Mouse (Mus musculus): ENCODE results near the gene Glp1r.

Glp1r gene

DNA sequence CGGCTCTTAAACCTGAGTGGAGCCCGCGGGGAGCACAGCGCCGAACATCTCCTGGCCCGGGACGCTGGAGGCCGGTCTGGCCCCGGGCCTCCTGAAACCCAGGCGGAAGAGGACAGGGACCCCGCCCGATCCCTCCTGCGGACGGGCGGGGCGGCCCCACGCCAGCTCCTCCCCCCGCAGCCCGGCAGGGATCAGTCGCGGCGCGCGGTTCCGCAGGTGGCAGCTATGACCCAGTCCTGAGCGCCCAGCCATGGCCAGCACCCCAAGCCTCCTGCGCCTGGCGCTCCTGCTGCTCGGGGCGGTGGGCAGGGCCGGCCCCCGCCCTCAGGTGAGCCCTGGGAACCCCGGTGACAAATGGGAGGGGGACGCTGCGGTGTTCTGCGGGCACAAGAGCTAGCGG lies at the start of gene Glp1r:
TSS of gene Glp1r (plus strand) at position 191 of the 400 bp plus-strand sequence.
- no peak for DNase-seq (ENCODE audit: low spot score)

DNA sequence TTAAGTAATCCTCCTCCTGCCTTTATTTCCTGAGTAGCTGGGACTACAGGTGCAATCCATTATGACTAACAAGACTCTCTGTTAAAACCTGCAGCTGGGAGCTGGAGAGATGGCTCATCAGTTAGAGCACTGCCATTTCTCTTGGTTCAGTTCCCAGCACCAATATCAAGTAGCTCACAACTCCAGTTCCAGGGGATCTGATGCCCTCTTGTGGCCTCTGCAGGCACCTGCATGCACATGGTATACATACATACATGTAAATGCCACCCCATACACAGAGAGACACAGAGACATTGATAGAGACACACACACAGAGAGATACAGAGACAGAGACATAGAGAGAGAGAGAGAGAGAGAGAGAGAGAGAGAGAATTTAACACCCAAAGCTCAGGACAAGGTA lies 49.3 kb upstream of the Glp1r start:
- DNase-seq (ENCODE audit: low spot score) = no peak

DNA sequence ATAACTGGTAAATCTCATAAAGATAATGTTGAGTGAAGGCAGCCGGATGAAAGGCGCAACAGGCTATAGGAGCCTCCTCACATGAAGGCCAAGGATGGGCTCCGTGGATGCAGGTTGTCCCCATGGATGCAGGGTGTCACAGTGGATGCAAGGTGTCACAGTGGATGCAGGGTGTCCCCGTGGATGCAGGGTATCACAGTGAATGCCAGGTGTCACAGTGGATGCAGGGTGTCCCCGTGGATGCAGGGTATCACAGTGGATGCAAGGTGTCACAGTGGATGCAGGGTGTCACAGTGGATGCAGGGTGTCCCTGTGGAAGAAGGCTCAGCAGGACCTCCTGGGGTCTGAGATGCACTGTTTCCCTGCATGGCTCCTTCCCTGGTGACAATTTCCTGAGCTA lies 44.3 kb upstream of the Glp1r start:
- no peak for DNase-seq (ENCODE audit: low spot score)

DNA sequence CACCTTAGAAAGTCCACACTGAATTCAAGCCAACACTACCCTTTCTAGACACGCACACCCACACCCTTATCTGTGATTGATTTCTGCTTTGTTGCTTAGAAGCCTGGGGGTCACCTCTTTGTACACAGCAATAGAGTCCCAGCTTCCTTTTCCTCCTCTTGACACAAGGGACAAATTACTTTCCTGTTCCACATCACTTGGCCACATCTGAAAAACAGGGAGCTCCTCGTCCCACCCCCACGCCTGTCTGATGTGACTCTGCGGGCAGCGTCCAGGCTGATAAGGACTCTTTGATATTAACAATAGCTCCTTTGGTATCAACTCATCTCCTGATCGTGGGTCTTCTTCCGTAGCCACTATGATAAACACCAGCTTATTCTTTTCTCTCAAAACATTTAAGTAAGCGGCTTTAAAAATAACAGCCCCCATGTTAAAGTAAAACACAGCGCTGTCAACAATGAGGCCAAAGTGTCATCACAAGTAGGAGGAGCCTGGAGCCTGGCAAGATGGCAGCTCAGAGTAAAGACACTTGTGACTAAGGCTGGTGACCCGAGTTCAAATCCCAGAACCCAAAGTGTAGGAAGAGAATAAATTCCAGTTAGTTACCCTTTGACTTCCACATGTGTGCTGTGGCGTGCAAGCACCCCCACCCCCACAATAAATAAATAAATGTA lies 42.9 kb upstream of the Glp1r start:
- DNase-seq (ENCODE audit: low spot score) = no peak

DNA sequence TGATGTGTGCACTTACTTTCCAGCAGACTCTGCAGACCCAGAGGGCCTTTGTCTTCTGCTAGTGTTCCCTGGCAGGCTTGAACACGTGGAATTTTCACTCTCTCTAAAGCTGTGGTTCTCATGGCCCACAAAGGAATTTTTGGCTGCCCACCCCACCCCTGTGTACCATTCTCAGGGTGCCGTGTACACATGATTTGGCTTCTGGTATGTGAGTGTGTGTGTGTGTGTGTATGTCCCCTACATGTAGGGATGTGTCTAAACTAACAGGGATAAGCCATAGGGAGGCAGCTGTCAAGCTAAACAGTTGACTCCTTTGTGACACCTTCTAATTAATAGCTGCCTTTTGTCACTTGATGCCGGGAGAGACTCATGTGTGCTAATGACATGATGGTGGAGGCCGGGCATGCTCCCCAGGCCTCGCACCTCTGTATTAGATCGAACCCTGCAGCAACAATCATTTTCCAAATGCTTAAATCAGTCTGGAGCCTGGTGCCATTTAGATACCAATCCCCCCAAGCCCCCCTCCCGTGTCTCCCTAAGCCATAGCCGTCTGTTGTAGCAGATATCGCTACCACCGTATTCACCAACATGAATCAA lies 41.5 kb upstream of the Glp1r start:
- no peak for DNase-seq (ENCODE audit: low spot score)

DNA sequence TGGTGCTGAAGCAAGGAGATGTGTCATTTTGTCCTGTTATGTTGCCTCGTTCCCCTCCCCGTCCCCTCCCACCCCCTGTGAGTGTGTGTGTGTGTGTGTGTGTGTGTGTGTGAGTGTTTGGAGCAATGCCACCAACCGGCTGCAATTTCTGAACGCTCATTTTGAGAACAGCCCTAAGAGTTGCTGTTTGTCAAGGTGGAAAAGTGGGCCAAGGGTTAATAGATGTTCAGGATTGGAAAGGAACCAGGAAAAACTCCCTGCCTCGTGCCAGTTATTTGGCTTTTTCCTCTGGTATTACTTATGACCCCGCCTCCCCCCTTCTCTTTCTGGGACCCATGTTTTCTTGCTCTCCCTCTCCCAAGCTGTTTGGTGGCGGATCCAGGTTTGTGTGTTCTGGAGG lies 41.0 kb upstream of the Glp1r start:
- no peak for DNase-seq (ENCODE audit: low spot score)

DNA sequence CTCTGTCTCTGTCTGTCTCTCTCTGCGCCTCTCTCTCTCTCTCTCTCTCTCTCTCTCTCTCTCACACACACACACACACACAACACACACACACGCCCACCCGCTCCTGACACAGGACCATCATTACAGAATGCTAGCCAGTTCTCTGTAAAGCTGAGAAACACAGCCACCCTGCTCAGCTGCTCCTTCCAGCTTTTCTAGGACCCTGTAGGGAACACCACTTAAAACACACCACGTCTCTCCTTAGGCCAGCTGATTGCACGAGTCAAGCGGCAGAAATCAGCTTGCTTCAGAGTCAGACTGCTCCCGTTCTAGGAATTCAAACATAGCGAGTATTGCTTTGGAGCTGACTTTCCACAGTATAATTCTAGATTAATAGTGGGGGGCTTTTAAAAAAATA lies 35.3 kb upstream of the Glp1r start:
- no peak for DNase-seq (ENCODE audit: low spot score)

DNA sequence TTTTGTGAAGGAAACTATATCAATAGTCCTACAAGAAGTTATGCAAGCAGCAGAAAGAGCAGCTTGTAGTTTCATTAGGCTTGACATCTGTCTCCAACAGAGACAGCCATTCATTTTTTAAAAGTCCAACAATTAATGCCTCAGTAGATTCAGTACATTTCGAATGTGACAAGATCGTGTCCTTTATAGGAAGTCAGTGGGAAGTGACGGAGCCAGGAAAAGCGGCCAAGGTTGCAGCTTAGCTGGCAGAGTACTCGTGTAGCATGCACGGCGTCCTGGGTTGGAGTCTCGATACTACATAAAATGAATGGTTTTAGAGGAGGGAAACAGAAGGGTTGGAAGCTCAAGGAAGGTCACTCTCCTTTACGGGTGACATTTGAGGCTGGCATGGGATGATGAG lies 34.7 kb upstream of the Glp1r start:
- no peak for DNase-seq (ENCODE audit: low spot score)

DNA sequence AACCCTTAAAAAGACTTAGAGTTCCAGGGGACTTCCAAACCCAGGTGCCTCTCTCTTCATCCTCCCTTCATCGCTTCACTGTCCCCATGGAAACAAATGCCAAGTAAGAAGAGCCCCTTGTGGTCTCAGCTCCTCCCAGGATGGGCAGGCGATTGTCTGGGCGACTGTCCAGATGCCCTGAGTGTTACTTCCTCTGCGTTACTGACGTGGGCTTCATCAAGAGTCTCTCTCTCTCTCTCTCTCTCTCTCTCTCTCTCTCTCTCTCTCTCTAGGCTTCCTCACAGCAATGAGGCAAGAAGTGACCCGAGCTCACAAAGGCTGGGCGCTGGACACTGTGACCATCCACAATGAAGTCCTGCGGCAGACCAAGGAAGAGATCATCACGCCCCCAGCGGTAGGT lies 30.6 kb upstream of the Glp1r start:
- DNase-seq (ENCODE audit: low spot score) = no peak

DNA sequence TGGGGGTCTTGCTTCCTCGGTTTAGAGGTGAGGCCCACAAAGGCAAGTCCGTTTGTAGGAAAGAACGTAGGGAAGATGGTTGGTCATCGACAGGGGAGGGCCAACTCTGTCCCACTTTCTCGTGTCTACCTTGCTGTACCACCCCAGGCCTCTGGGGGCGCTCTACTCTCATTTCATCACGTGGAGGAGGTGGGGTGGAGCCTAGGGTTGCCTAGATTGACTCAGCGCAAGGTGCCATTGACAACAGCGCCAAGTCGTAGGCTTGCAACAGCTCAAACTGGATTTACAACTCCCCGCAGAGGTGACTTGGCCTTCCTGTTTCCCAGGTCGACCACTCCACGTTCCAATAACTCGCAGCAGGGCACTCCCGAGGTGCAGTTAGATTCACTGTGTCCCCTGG lies 27.3 kb upstream of the Glp1r start:
- DNase-seq (ENCODE audit: low spot score) = peak; percentile 24

DNA sequence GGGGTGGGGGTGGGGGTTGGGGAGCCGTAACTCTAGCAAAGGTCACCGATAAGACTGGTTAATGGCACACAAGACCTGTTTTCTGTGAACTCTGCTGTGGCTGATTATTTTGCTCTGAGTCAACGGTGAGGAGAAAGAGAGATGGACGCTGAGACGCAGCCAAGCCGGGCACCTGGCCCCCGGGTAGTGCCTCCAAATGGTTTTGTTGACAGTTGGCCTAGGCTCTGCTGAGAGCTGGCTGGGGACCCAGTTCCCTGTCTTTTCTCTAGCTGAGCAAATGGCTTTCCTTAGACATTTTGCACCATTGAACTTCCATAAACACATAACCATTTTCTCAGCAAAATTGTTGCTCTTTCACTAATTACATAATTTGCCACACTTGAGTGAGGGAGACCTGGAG lies 24.2 kb upstream of the Glp1r start:
- DNase-seq (ENCODE audit: low spot score) = no peak

DNA sequence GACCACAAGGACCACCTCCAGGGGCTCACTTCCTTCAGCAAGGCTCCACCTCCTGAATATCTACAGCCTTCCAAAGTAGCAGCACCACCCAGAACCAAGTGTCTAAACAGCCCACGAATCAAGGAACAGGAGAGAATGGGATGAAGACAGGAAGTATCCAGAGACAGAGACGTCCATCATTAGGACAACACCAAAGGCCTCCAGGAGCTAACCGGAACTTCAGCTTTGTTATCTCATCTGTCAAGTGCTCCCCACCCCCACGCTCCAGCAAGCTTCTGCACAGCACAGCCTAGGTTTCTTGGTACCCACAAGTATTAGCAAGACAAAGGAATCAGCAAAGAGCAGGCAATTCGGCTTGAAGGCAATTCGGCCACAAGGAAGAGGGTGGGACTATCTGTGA lies 23.0 kb upstream of the Glp1r start:
- DNase-seq (ENCODE audit: low spot score) = no peak

DNA sequence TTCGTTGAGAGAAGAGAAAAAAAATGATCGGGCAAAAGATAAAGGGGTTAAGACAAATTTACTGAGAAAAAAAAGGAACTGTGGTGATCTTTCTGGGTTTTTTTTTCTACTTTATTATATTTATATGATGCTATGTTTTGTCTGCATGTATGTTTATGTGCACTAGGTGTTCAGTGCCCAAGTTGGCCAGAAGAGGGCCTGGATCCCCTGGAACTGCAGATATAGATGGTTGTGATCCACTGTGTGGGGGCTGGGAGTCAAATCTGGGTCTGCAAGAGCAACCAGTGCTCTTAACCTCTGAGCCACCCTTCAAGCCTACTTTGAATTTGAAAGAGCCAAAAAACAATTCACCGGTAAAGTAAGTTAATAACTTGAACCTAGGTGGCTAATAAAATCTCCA lies 21.2 kb upstream of the Glp1r start:
- DNase-seq (ENCODE audit: low spot score) = no peak

DNA sequence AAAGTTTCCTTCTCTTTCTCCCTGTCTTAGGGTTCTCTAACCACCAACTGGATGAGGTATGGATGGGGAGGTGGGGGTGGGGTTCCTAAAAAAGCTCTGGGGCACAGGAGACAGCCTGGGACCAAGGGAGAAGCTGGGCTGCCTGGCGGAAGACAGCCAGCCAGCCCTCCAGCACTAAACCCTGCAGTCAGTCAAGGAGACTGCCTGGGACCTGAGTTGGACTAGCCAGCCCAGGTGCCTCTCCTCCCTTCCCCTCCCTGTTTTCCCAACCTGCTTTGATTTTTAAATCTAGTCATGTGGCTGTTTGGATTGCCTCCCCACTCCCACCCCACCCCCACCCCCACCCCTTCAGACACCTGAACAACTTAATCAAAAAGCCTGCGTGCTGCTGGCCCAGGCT lies 20.6 kb upstream of the Glp1r start:
- no peak for DNase-seq (ENCODE audit: low spot score)

DNA sequence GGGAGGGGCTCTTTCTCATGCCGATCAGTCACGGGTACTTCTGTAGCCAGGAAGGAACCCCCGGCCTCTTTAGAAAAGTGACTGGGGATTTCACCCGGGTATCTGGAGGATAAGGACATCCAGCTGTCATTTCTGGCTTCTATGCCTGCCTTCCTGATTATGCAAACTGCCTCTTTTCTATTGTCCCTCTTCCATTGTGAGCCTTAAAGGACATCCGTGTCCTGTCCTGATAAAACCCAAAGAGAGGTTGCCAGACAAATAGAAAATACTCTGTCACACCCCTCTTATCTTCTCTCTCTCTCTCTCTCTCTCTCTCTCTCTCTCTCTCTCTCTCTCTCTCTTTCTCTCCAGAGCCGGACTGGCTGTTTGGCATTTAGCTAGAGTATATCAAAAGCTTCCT lies 19.4 kb upstream of the Glp1r start:
- no peak for DNase-seq (ENCODE audit: low spot score)

DNA sequence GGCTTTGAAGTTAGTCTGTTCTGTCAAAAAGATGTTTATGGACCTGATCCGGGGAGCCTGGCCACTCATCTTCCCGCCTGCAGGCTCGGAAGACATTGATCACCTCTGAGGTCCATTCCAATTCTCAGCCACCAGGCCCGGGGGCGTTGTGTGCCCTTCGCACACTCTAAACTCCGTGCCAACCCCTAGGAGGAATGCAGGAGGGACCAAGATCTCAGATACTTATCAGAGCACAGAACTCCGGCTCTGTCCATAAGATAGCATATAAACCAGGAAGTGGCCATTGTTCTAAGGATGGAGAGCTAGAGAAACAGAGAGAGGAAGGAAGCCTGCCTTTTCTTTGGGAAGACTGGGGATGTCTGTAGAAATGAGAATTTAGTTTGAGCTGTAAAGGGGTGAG lies 18.1 kb upstream of the Glp1r start:
- DNase-seq (ENCODE audit: low spot score) = no peak

DNA sequence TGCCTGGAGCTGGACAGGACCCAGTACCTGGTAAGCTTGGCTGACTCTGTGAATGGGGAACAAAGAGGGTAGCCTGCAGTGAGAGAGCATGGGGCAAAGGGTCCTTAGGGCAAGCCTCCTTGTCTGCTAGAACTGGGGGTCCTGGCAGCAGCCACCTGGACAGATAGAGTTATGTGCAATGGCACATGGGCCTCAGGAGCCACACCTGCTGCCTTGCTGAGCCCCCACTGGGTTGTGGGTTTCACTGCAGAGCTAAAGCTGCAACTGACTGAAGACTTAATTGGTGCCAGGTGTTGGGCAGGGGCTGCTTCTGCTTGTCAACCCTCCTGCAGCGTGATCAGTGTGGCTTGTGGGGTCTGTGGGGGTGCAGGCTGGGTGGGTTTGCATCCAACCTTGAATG lies 9.5 kb upstream of the Glp1r start:
- DNase-seq (ENCODE audit: low spot score) = no peak

DNA sequence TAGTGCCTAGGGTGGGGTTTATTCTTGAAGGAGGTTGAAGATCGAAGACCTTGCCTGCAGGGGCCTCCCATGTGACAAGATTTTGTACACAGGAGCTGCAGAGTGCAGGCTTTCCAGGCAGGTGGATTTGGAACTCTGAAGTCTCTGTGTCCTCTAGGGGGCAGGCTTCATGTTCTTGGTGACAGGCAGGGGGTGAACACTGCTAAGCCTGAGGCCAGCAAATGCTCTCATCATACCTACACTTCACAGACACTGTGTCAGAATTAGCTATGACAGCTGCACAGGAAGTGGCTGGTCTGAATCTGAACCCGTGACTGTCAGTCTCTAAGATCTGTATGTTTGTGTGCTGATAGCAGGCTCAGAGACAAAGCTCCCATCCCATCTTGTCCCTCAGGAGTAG lies 8.9 kb upstream of the Glp1r start:
- no peak for DNase-seq (ENCODE audit: low spot score)

DNA sequence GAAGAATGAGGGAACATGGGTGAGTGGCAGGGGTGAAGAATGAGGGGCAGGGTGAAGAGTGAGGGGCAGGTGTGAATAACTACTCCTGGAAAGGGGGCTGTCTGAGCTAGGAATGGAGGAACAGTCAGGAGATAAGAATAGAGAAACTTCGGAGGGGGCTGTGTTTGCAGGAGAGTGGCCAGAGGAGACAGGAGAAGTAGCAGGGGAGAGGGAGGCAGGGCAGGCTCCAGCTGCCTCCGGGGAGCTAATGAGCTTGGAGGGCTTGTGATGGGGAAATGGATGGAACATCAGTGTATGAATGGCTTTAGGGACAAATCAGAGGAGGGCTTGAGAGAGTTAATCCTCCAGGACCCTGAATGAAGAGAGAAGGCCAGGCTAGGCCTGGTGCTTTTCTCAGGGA lies 4.5 kb upstream of the Glp1r start:
- peak; percentile 14 for DNase-seq (ENCODE audit: low spot score)

DNA sequence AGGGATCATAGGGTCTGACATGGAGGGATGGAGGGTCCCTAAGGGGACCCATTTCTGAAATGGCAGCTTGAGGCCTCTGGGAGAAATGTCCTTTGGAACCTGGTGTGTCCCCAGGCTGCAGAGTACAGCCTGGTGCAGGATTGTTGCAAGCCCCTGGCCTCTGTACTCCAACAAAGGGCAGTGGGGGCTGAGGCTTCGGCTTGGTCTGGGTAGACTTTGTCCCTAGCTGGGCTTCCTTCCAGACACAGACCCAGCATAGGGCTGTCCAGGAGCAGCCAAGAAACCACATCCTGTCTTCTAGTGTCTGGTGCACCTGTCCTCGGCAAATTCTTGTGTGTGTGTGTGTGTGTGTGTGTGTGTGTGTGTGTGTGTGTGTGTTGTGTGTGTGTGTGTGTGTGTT lies 2.5 kb downstream of the Glp1r start:
- DNase-seq (ENCODE audit: low spot score) = no peak

DNA sequence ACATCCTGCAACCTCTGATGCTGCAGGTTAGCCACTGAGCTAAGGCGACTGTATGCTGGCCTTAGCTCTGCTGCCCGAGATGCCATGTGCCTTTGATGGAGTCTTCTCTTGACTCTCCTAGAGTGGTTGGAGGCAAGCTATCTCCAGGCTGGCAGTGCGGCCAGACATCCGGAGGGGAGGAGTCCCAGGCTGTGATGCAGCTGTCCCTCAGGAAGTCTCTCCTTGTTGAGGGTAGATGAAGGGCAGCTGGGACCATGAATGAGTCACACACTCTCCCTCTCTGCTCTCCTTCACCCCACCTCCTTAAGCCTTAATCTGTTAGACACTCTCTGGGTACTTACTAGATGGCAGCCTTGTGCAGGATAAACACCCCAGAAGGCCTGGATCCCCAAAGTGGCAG lies 6.0 kb downstream of the Glp1r start:
- DNase-seq (ENCODE audit: low spot score) = no peak

DNA sequence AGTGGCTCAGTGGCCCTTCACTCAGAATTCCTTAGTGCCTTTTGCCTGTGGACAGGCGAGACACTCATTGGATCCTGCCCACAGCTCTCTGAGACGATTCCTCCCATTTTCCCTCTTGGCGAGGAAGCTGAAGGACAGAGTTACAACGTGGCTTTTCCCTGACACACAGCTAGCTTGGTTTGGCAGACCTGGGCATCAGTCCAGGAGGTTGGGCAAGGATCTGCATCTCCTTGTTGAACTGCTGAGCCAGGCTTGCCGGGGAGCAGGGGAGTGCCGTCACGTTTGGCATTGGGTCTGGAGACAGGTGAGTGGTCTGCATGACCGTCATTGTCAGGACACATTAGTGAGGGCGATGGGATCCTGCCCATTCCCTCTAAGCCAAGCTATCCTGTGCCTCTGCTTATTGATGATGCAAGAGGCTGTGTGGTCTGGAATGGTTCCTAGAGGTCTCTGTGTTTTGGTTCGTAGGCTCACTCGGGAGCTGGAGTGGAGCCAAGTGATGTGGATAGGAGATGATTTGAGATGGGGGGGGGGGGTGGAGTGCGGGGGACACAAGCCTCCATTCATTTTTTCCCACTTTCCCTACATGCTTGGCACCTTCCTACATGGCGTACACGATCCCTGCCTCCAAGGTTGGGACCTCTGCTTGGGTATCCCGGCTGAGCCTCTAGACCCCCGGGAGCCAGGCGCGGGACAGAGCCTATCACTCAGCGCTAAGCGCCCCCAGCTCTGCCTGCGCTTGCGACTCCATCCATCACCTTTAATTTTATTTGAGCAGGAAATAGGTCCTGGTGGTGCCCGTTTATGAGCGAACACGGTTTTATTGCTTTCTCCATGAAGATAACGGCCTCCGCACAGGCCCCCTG lies 9.5 kb downstream of the Glp1r start:
- DNase-seq (ENCODE audit: low spot score) = no peak

DNA sequence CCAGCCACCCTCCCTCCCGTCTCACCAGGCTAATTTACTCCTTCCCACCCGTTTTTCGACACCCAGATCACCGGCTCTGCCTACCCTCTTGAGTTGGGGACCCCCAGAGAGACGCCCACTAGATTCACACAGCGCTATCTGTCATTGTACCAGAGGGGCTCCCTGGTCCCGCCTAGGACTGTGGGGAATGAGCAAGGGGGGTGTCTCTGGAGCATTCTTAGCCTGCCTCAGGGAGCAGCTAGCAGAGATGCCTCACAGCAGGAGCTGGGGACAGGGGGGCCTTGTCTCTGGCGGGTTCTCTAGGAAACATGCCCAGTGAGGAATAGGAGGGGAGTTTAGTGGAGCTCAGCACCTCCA lies 10.1 kb downstream of the Glp1r start:
- DNase-seq (ENCODE audit: low spot score) = no peak

DNA sequence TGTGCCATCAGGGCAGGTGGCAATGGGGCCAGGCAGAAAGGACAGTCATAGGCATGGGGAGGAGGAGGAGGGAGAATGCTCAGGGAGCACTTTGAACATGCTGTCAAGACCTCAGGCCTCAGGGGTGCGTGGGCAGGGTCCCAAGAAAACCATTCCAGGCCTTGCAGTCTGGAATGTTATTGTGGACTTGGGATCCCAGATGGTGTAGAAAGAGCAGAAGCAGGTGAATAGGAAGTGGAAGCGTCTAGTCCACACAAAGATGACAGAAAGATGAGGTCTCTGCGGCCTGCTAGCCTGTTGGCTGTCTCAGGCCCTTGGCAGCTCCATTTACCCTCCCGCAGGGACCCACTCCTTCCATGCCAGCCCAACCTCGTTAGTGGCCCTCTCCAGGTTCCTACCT lies 10.9 kb downstream of the Glp1r start:
- no peak for DNase-seq (ENCODE audit: low spot score)

Measured in c-Kit-positive CD71-positive TER-119-positive erythroid progenitor cells, embryonic 14.5 days (primary cell).